Mouse (Mus musculus): ENCODE results near the gene Map2k5. TPM values are rescaled to one million over a fixed set of nuclear protein-coding genes. Genes with fewer than 3 reads are reported as not detected.

Map2k5 gene
- polyA plus RNA-seq, 2 experiments: 37.1 to 37.5 TPM

DNA sequence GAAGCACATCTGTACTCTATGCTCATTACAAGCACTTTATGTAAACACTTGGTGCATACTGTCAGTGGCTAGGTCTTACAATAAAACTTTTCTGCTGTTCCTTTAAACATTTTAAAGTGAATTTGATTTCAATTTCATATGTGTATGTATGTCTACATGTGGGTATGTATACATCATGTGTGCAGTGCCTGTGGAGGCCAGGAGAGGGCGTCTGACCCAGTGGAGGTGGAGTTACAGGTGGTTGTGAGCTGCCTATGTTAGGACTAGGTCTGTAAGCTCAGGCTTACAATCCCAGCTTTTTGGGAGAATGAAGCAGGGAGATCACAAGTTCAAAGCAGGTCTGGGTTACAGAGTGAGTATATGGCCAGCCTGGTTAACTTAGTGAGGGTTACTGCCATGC, 208.6 kb downstream of the Map2k5 start:
- TF ChIP-seq POLR2A (IDR thresholded peaks at IDR 0.05; ENCODE audit: borderline replicate concordance, extremely low read depth, insufficient read depth, insufficient read length): no peak
- Histone ChIP-seq H3K9me3 (ENCODE audit: control insufficient read depth, low read length) (no peaks in the 10 kb centered on the region), H3K27me3 (ENCODE audit: control insufficient read depth, insufficient read depth, low read length) (no peaks in the 10 kb centered on the region), H3K4me2 (replicated peaks; ENCODE audit: low read depth, low read length, severe bottlenecking) (no peak overlapping the region), H3K4me3 (replicated peaks; ENCODE audit: low read length) (no peak overlapping the region), H3K9ac (ENCODE audit: low read depth, low read length, severe bottlenecking) (no peak overlapping the region), H3K36me3 (ENCODE audit: control insufficient read depth, insufficient read depth, low read length) (peaks cover 4% of the 10 kb centered on the region; the same call in 1 of the 2 replicates), H3K27ac (replicated peaks; ENCODE audit: low read depth, low read length) (no peak overlapping the region), H3K4me1 (ENCODE audit: control insufficient read depth, insufficient read depth, low read length) (no peaks in the 10 kb centered on the region)
- DNase-seq (ENCODE audit: low spot score): no peak
- WGBS: 80% methylated on average over 1 of the region's 1 CpGs
- no peak for ATAC-seq (ENCODE audit: low FRiP score, low read depth)

DNA sequence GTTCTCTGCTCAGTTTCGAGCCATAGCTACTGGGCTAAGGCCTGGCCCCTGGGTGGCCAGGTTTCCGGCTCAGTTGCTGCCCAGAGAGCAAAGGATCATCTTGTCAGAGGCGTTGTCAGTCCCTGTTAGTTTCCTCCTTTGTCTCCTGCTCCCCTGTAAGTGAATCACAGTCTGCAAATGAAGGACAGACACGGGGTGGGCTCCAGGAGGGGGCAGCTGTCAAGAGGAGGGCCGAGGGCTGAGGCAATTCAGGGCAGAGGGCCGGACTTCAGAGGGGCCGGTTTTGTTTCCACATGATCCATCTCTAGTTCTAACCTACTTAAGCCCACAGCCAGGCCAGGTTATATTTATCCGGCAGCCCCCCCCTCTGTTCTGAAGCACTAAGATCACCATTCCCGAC, 212.6 kb downstream of the Map2k5 start:
- no peaks in the 10 kb centered on the region for H3K4me1 ChIP-seq (ENCODE audit: control insufficient read depth, insufficient read depth, low read length)

DNA sequence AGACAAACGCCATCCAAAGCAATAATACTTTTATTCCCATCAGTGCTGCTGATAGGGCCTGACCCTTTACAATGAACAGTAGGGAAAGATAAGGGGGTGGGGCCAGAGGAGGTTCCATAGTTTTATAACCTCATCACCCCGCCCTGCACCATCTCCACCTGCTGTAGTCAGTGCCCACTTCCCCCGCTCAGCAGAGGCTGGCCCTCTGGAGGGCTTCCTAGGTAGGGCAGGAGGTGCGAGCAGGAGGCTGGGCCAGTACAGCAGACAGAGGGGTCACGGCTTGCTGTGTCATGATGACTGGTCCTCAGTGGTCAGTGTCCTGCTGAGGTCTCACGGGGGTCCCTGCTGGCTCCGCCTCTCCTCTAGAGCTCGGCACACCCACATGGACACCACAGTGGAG, 213.9 kb downstream of the Map2k5 start:
- whole genome bisulfite sequencing: 67% methylated on average over 8 of the region's 8 CpGs
- no peak overlapping the region for H3K4me2 ChIP-seq (replicated peaks; ENCODE audit: low read depth, low read length, severe bottlenecking)
- TF ChIP-seq POLR2A (IDR thresholded peaks at IDR 0.05; ENCODE audit: borderline replicate concordance, extremely low read depth, insufficient read depth, insufficient read length): no peak
- no peaks in the 10 kb centered on the region for H3K4me1 ChIP-seq (ENCODE audit: control insufficient read depth, insufficient read depth, low read length)
- no peak overlapping the region for H3K27ac ChIP-seq (replicated peaks; ENCODE audit: low read depth, low read length)
- H3K36me3 ChIP-seq (ENCODE audit: control insufficient read depth, insufficient read depth, low read length): peaks cover 14% of the 10 kb centered on the region
- H3K4me3 ChIP-seq (replicated peaks; ENCODE audit: low read length): no peak overlapping the region
- no peak overlapping the region for H3K9ac ChIP-seq (ENCODE audit: low read depth, low read length, severe bottlenecking)
- no peak for DNase-seq (ENCODE audit: low spot score)
- H3K9me3 ChIP-seq (ENCODE audit: control insufficient read depth, low read length): no peaks in the 10 kb centered on the region
- no peaks in the 10 kb centered on the region for H3K27me3 ChIP-seq (ENCODE audit: control insufficient read depth, insufficient read depth, low read length)
- ATAC-seq (ENCODE audit: low FRiP score, low read depth): no peak

More for the DNA sequence above, 212.6 kb downstream of the Map2k5 start:
- no peak overlapping the region for H3K27ac ChIP-seq (replicated peaks; ENCODE audit: low read depth, low read length)
- WGBS: 40% methylated on average over 9 of the region's 9 CpGs
- ATAC-seq (ENCODE audit: low FRiP score, low read depth) (no peak), DNase-seq (ENCODE audit: low spot score) (no peak)
- H3K4me2 ChIP-seq (replicated peaks; ENCODE audit: low read depth, low read length, severe bottlenecking): no peak overlapping the region
- no peak for TF ChIP-seq POLR2A (IDR thresholded peaks at IDR 0.05; ENCODE audit: borderline replicate concordance, extremely low read depth, insufficient read depth, insufficient read length)
- no peaks in the 10 kb centered on the region for H3K27me3 ChIP-seq (ENCODE audit: control insufficient read depth, insufficient read depth, low read length)
- H3K9ac ChIP-seq (ENCODE audit: low read depth, low read length, severe bottlenecking): no peak overlapping the region
- H3K36me3 ChIP-seq (ENCODE audit: control insufficient read depth, insufficient read depth, low read length): peaks cover 18% of the 10 kb centered on the region
- no peak overlapping the region for H3K4me3 ChIP-seq (replicated peaks; ENCODE audit: low read length)
- no peaks in the 10 kb centered on the region for H3K9me3 ChIP-seq (ENCODE audit: control insufficient read depth, low read length)

DNA sequence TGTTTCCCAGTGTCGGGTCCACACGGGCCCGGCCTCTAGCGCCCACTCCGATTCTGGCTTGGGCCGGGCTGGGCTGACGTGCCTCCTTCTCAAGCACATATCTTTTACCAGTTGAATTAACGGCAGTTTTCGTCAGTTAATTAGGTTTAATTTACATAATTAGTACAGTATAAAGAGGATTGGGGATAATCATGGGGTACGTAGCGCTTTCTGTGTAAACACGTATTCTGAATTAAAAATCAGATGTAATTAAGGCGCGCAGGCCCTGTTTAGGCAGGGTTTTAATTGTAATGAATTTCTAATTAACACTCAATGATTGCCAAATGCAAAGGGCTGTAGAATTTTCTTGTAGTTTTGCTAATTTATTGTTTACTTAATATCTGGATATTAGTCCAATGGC, 225.8 kb downstream of the Map2k5 start:
- H3K36me3 ChIP-seq (ENCODE audit: control insufficient read depth, insufficient read depth, low read length): no peaks in the 10 kb centered on the region
- H3K9ac ChIP-seq (ENCODE audit: low read depth, low read length, severe bottlenecking): no peak overlapping the region
- no peak for DNase-seq (ENCODE audit: low spot score)
- TF ChIP-seq POLR2A (IDR thresholded peaks at IDR 0.05; ENCODE audit: borderline replicate concordance, extremely low read depth, insufficient read depth, insufficient read length): no peak
- H3K9me3 ChIP-seq (ENCODE audit: control insufficient read depth, low read length): no peaks in the 10 kb centered on the region
- WGBS: 23% methylated on average over 14 of the region's 14 CpGs
- H3K4me3 ChIP-seq (replicated peaks; ENCODE audit: low read length): no peak overlapping the region
- ATAC-seq (ENCODE audit: low FRiP score, low read depth): no peak
- H3K4me2 ChIP-seq (replicated peaks; ENCODE audit: low read depth, low read length, severe bottlenecking): no peak overlapping the region
- H3K4me1 ChIP-seq (ENCODE audit: control insufficient read depth, insufficient read depth, low read length): peaks cover 6% of the 10 kb centered on the region; the same call in 1 of the 2 replicates
- peaks cover 69% of the 10 kb centered on the region for H3K27me3 ChIP-seq (ENCODE audit: control insufficient read depth, insufficient read depth, low read length)
- H3K27ac ChIP-seq (replicated peaks; ENCODE audit: low read depth, low read length): no peak overlapping the region

DNA sequence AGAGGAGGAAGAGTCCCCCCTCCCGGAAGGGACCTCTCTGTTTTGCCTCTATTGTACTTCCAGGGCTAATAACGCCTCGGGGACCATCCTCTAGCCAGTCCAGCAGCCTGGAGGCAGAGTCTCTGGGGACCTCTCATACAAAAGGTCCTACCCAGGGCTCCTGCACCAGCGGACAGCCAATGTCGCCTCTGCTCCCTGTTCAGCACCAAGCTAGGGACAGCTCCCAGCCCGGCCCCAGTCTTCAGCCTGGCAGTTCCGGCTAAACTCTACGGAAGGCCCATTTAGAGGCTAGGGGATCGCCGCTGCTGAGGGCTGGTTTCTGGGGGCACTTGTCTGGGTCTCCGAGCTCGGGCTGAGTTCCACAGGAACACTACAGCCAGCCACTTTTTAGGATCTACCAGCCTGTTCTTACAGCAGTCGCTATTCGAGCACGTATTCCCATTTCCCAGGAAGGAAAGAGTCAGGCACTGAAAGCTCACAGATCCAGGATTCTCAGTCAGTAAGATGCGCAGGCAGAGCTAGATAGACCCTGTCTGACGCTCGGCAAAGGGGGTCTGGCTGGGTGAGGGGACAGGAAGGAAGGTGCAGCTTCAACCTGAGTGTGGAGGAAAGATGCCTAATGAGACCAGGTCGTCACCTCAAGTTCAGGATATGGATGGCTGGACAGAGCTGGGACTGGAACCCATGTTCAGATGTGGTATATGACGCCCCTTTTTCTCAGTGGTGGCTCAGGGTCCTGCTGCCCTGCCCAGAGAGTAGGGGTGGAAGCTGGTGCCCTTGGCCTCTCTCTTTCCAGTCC, 226.4 kb downstream of the Map2k5 start:
- no peak overlapping the region for H3K9ac ChIP-seq (ENCODE audit: low read depth, low read length, severe bottlenecking)
- no peaks in the 10 kb centered on the region for H3K9me3 ChIP-seq (ENCODE audit: control insufficient read depth, low read length)
- H3K27ac ChIP-seq (replicated peaks; ENCODE audit: low read depth, low read length): no peak overlapping the region
- no peak for TF ChIP-seq POLR2A (IDR thresholded peaks at IDR 0.05; ENCODE audit: borderline replicate concordance, extremely low read depth, insufficient read depth, insufficient read length)
- WGBS: 1% methylated on average over 20 of the region's 20 CpGs
- peaks cover 76% of the 10 kb centered on the region for H3K27me3 ChIP-seq (ENCODE audit: control insufficient read depth, insufficient read depth, low read length)
- no peak overlapping the region for H3K4me3 ChIP-seq (replicated peaks; ENCODE audit: low read length)
- H3K36me3 ChIP-seq (ENCODE audit: control insufficient read depth, insufficient read depth, low read length): no peaks in the 10 kb centered on the region
- DNase-seq (ENCODE audit: low spot score): peak; percentile 83
- H3K4me2 ChIP-seq (replicated peaks; ENCODE audit: low read depth, low read length, severe bottlenecking): no peak overlapping the region; the same call in 1 of the 2 replicates
- ATAC-seq (ENCODE audit: low FRiP score, low read depth): no peak; the same call in 1 of the 2 replicates
- H3K4me1 ChIP-seq (ENCODE audit: control insufficient read depth, insufficient read depth, low read length): peaks cover 12% of the 10 kb centered on the region

All from limb, embryonic 14.5 days (tissue).